Mouse (Mus musculus) natural killer cell, adult 2 months (primary cell): ENCODE data around the gene Serpinb6e.

Source experiments
- DNase-seq, 2 experiments: peaks; one replicate each; pipeline ENCODE4 v3.0.0; 2022; ENCODE audit warnings: low spot score in 2 of 2

Gene Serpinb6e

DNA sequence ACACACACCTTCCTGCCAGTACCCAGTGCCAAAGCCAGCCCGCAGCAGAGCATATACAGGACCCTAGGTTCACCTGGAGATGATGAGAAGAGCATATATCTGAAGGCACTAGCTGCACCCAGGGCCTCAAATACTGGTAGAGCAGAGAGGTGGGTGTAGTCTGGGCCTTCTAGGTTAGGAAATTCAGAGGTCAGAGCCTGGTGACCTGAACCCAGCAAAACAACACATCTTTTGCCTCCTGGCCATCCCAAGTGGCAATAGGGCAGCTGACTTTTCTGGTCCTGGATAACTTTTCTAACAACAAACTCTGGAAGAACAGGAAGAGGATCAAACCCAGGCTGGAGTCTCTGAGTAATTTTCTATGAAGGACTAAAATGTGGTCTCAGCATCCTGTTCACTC is at the start of gene Serpinb6e:
TSS of gene Serpinb6e (minus strand) at position 101 of the 400 bp plus-strand sequence.
- DNase-seq, result no peak

DNA sequence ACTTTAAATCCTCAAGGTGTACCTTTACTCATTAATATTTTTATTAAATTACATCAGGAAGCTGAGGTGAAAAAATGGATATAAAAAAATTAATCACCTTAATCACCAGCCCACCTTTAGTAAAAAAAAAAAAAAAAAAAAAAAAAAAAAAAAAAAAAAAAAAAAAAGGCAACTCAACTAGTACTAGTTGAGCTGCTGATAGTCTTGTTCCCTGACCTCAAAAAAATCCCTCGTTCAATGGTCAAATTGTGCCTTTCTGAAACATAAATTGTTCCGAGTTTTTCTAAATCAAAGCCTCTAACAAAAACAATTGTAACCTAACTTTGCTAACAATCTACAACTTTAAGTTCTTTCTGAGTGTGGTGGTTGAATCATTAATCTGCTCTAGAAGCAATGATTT is 12.5 kb downstream of the Serpinb6e start:
- no peak for DNase-seq

DNA sequence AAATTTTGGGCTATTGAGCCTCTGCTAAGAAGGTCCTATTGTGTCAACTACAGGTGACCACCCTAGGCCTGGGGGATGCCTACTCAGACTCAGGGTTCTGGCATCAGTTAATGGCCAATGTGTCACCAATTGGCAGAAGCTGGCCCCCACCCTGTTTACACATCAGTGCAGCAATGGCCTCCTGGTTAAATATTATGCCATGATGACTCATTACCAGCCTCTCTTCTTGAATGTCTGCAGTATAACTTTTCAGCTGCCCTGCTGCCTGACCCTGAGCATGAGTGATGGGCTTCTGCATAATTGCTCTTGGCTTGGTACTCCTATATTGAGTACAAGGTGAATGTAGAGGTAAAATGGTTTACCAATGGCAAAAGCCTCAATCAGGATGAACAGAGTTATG is 19.8 kb downstream of the Serpinb6e start:
- DNase-seq, result no peak

DNA sequence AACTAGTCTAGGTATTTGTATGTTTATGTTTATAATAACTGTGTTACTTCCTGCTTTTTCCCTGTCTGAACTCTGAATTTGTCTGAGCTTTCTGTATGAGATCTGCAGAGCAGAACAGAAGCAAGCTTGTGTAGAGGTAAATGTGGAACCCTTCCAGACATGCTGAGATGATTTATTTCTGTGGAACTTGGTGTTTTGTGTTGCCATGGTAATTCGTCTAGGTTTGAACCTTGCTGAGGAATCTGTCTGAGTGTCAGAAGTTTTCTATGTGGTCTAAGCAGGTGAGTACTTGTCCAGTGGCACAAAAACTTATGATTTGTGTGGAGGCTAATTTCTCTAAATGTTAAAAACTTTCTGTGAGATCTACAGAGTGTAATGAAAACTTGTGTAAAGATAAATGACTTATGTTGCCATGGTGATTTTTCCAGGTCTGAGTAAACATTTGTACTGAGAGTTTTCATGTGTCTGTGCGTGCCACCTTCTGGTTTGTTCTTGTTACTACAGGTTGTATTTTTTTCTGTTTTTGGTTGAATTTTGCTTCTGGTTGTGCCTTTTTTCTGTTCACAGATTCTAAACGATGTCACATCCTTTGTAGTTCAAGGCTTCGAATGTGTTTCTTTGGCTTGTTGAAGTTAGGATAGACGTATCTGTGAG is 21.6 kb downstream of the Serpinb6e start:
- no peak for DNase-seq
